Mouse (Mus musculus) liver, embryonic 11.5 days (tissue): ENCODE data around the gene Mid1. TPM values are rescaled to one million over a fixed set of nuclear protein-coding genes. Genes with fewer than 3 reads are reported as not detected.

ENCODE experiments used
- ATAC-seq: fragments of 200-750 bp; cut with Nextera tagmentation; replicated peaks from 2 replicates; pipeline ENCODE4 v1.8.0; 2017; ENCODE audit warnings: moderate number of reproducible peaks, mild to moderate bottlenecking, moderate TSS enrichment, moderate library complexity; ENCODE audit not compliant: low FRiP score
- DNase-seq: peaks from one replicate; pipeline ENCODE4 v3.0.0-alpha.2; 2017; ENCODE audit warnings: low spot score
- H3K27ac ChIP-seq: fragments of 300-500 bp; sonication (generic); 2 replicates; pipeline ENCODE4 v1.5.1; 2014; ENCODE audit warnings: mild to moderate bottlenecking, low read depth, low read length, control low read depth
- H3K27me3 ChIP-seq: fragments of 300-500 bp; sonication (generic); replicated peaks from 2 replicates; pipeline ENCODE4 v1.6.1; 2014; ENCODE audit warnings: low read length, mixed read lengths; ENCODE audit not compliant: control insufficient read depth, insufficient read depth
- H3K36me3 ChIP-seq: fragments of 300-500 bp; sonication (generic); 2 replicates; pipeline ENCODE4 v1.6.1; 2014; ENCODE audit warnings: mild to moderate bottlenecking, low read length, moderate library complexity, mixed read lengths; ENCODE audit not compliant: control insufficient read depth, insufficient read depth
- H3K4me1 ChIP-seq: fragments of 300-500 bp; sonication (generic); replicated peaks from 2 replicates; pipeline ENCODE4 v1.6.1; 2014; ENCODE audit warnings: low read length, mixed read lengths; ENCODE audit not compliant: control insufficient read depth, insufficient read depth
- H3K4me2 ChIP-seq: fragments of 300-500 bp; sonication (generic); 2 replicates; pipeline ENCODE4 v1.6.1; 2014; ENCODE audit warnings: mild to moderate bottlenecking, control low read depth, moderate library complexity
- H3K4me3 ChIP-seq: fragments of 300-500 bp; sonication (generic); 2 replicates; pipeline ENCODE4 v1.5.1; 2014; ENCODE audit warnings: low read depth, low read length, control low read depth
- H3K9ac ChIP-seq: fragments of 300-500 bp; sonication (generic); 2 replicates; pipeline ENCODE4 v1.6.1; 2014; ENCODE audit warnings: low read depth, low read length, control low read depth
- H3K9me3 ChIP-seq: fragments of 300-500 bp; sonication (generic); 2 replicates; pipeline ENCODE4 v1.6.1; 2016; ENCODE audit warnings: low read length, inconsistent platforms, mixed read lengths; ENCODE audit not compliant: control insufficient read depth
- WGBS: fragments of 180-500 bp; shearing (Covaris S2); extraction: QIAGEN DNeasy Blood & Tissue Kit; methylation state at CpG from one replicate; pipeline ENCODE4 v1.1.7; 2014; 5-methylcytosine and 5-hydroxymethylcytosine counted together
- polyA plus RNA-seq: library from polyadenylated mRNA; unstranded; fragments of >200 nt; fragmentation: Nextera tagmentation; extraction: Ambion mirVana; gene quantifications from 2 replicates; pipeline ENCODE4 v1.2.1, GENCODE M21; 2014

Gene Mid1
- 5.1 and 6.7 TPM in 2 replicates for polyA plus RNA-seq

DNA sequence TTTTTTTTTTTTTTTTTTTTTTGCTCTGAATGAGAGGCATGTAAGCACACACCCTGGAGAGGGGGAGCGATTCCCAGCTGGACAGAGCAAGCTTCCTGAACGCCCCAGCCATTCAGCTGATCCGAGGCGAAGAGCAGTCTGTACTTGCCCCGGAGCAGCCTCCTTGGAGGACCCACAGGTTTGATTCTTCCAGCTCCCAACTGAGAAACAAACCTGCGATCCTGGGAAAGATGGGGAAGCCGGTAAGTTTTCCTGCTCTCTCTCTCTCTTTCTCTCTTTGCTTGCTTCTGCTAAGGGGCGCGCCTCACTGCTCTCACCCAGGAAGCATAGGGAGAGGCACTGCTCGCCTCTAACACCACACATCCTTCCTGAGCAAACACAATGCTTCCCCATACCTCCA is at the start of gene Mid1:
Gene Mid1, plus strand, starts transcription at position 69 of the 400 bp plus-strand sequence.
- Histone ChIP-seq H3K4me1 (no peaks in the 10 kb centered on the region), H3K4me3 (peak within 1 kb of the TSS; percentile 31), H3K9me3 (no peaks in the 10 kb centered on the region), H3K4me2 (peak within 1 kb of the TSS; percentile 43), H3K27me3 (no peaks in the 10 kb centered on the region), H3K27ac (no peak within 1 kb of the TSS), H3K36me3 (no peaks in the 10 kb centered on the region), H3K9ac (0 out of 2 replicates have a peak within 1 kb of the TSS, but pooled peaks have one; percentile 20)
- 13% methylated on average over 8 of the region's 10 CpGs for WGBS
- DNase-seq (peak; percentile 32), ATAC-seq (0 out of 2 replicates have a peak, but pooled peaks have one; percentile 31)

DNA sequence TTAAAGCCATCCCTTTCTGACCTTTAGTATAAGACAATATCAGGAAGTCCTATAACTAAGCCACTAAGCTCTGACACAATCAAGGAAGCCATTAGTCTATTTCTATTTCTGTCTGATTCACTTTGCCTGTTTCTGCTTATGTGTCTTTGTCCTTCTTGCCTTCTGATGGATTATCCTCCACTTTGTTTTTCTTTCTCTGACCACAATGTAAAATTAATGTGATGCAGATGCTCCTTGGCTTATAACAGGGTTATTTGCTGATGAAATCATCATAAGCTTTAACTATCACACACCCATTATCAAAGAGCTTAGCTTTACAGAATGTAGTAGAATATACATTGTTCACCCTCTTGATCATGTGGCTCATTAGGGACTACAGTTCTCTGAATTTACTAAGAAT is 11.9 kb upstream of the Mid1 start:
- Histone ChIP-seq H3K4me1 (no peaks in the 10 kb centered on the region), H3K9ac (no peak overlapping the region), H3K36me3 (no peaks in the 10 kb centered on the region), H3K4me2 (no peak overlapping the region), H3K9me3 (no peaks in the 10 kb centered on the region), H3K4me3 (no peak overlapping the region), H3K27ac (no peak overlapping the region), H3K27me3 (no peaks in the 10 kb centered on the region)
- ATAC-seq (no peak), DNase-seq (no peak)

DNA sequence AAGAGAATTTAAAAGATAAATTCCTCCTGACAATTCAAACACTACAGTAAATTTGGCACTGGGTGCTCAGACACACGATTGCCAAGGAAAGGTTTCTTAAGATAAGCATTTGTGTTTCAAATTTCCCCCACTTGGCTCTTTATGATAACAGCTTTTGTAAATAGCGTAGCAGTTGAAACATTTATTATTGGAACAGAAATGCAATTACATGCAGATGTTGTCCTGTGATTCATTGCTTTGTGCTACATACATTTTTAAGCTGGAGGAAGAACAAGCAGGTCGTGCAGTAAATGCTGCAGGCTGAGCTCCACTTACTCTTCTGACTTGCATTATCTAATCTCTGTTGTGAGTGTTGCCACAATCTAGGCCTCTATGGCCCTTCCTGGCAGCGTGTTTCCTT is 8.7 kb upstream of the Mid1 start:
- Histone ChIP-seq H3K9me3 (no peaks in the 10 kb centered on the region), H3K4me1 (no peaks in the 10 kb centered on the region), H3K27me3 (no peaks in the 10 kb centered on the region), H3K36me3 (no peaks in the 10 kb centered on the region), H3K4me2 (no peak overlapping the region), H3K4me3 (no peak overlapping the region), H3K9ac (no peak overlapping the region), H3K27ac (no peak overlapping the region)
- ATAC-seq (no peak), DNase-seq (no peak)
- WGBS, result 35% methylated on average over 4 of the region's 4 CpGs

GRCm38 (mm10) chrX:169685731-169686130 is 732 bp downstream of the Mid1 start:
- H3K36me3 ChIP-seq, result no peaks in the 10 kb centered on the region
- WGBS, result 44% methylated on average over 8 of the region's 8 CpGs
- no peaks in the 10 kb centered on the region for H3K9me3 ChIP-seq
- DNase-seq (no peak), ATAC-seq (no peak)
- H3K4me1 ChIP-seq, result no peaks in the 10 kb centered on the region
- no peak overlapping the region; the same call in 1 of the 2 replicates for H3K4me3 ChIP-seq
- H3K27ac ChIP-seq, result no peak overlapping the region
- no peak overlapping the region for H3K9ac ChIP-seq
- no peaks in the 10 kb centered on the region for H3K27me3 ChIP-seq
- peak overlapping the region; percentile 43 for H3K4me2 ChIP-seq

DNA sequence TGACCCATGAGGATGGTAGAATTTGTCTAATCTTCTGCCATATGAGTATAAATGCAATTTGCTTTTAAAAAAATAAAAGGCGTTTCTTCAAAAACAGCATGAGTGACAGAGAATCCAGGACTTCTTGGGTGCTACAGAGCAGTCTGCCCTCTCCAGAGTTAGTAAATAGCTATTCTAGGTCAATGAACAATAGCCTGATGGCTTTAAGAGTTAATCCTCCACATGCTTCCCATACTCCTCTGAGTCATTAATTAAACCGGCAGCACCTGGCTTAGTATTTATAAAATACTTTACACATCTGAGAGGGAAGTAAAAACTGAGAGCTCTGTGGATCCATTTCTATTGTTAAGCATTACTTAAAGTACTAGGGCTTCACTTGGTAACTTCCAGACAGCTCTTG is 6.2 kb downstream of the Mid1 start:
- ATAC-seq, result no peak
- Histone ChIP-seq H3K27me3 (no peaks in the 10 kb centered on the region), H3K9me3 (no peaks in the 10 kb centered on the region), H3K9ac (no peak overlapping the region), H3K4me1 (no peaks in the 10 kb centered on the region), H3K4me2 (no peak overlapping the region), H3K36me3 (no peaks in the 10 kb centered on the region), H3K4me3 (no peak overlapping the region), H3K27ac (no peak overlapping the region)
- DNase-seq, result no peak
- 64% methylated on average over 2 of the region's 2 CpGs for WGBS

GRCm38 (mm10) chrX:169691675-169692074 is 6.7 kb downstream of the Mid1 start:
- WGBS, result 67% methylated on average over 2 of the region's 2 CpGs
- Histone ChIP-seq H3K36me3 (no peaks in the 10 kb centered on the region), H3K4me2 (no peak overlapping the region), H3K27me3 (no peaks in the 10 kb centered on the region), H3K4me3 (no peak overlapping the region), H3K27ac (no peak overlapping the region), H3K4me1 (no peaks in the 10 kb centered on the region), H3K9ac (no peak overlapping the region), H3K9me3 (no peaks in the 10 kb centered on the region)
- ATAC-seq, result no peak
- no peak for DNase-seq

DNA sequence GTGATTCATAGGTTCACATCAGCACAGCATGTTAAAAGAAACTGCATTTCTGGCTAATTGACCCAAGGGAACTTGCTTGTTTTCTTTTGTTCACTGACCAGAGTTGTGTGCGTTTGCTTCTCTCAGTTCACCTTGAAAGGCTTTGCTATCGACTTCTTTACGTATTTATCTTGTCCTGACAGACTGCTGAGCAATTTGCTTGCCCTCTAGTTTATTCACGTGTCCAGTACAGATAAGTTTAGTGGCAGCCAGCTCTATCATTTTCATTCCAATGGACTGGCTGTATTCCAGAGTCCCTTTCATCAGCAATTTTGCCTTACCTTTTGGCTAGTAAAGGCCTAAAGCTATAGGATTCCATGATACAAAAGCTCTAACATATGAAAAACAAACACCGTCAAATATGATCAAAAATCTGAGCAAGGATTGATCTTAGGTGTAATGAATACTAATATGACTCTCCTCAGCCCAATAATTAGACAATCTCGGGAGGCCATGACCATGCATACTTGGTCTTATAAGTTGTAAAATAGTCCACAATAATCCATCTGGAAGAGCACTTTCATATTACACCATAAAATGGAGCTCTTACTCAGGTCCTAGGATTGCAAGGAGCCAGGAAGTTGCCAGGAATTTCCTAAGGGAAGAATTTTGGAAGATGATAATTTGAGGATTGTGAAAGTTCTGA is 7.4 kb downstream of the Mid1 start:
- 61% methylated on average over 6 of the region's 6 CpGs for WGBS
- Histone ChIP-seq H3K36me3 (no peaks in the 10 kb centered on the region), H3K4me1 (no peaks in the 10 kb centered on the region), H3K4me2 (no peak overlapping the region), H3K27ac (no peak overlapping the region), H3K4me3 (no peak overlapping the region), H3K27me3 (no peaks in the 10 kb centered on the region), H3K9me3 (no peaks in the 10 kb centered on the region), H3K9ac (no peak overlapping the region)
- DNase-seq (no peak), ATAC-seq (peak; percentile 66)

DNA sequence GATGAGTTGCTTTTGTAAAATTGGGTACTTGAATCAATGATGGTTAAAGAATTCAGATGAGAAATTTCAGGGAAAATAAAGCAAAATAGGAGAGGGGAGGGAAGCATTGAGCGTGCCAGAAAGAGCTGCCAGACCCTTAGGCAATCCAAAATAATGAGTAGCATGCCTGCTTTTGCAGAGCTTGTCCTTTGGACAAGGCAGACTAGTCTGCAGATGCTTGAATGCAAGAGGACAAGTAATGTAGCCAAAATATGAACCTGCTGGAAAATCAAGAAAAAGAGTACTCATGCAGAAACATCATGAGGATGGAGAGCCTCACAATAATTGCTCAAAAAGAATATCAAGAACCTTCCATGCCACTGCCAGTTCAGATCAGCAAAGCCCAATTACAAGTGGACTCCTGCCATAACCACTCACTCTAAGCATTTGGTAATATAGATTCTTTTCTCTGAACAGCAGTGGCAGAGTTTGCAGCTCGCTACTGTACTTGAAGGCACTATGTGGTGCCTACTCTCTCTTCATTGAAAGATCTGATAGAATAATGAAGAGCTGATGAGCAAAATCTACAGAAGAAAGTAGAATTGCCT is 19.1 kb downstream of the Mid1 start:
- Histone ChIP-seq H3K4me3 (no peak overlapping the region), H3K9ac (no peak overlapping the region), H3K4me2 (no peak overlapping the region), H3K9me3 (no peaks in the 10 kb centered on the region), H3K36me3 (no peaks in the 10 kb centered on the region), H3K4me1 (no peaks in the 10 kb centered on the region), H3K27ac (no peak overlapping the region), H3K27me3 (peaks cover 7% of the 10 kb centered on the region)
- ATAC-seq, result no peak
- WGBS, result 85% methylated on average over 2 of the region's 2 CpGs
- no peak for DNase-seq

DNA sequence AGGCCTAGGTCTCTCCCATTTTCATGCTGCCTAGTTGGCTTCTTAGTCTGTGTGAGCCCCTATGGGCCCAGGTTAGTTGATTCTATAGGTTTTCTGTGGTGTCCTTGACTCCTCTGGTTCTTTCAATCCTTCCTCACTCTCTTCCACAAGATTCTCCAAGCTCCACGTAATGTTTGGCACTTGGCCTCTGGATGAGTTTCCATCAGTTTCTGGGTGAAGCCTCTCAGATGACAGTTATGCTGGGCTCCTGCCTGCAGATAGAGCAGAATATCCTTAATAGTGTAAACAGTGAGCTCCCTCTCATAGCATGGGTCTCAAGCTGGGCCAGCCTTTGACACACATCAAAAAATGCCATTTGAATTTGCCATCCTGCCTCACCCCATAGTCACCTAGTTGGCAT is 38.5 kb downstream of the Mid1 start:
- Histone ChIP-seq H3K4me2 (no peak overlapping the region), H3K9ac (no peak overlapping the region), H3K4me3 (no peak overlapping the region), H3K36me3 (no peaks in the 10 kb centered on the region), H3K27me3 (0 out of 2 replicates have a peak, but pooled peaks cover 4% of the 10 kb centered on the region), H3K4me1 (no peaks in the 10 kb centered on the region), H3K27ac (no peak overlapping the region), H3K9me3 (no peaks in the 10 kb centered on the region)
- no peak for ATAC-seq
- DNase-seq, result no peak
- 61% methylated on average over 1 of the region's 1 CpGs for whole genome bisulfite sequencing
